Mouse (Mus musculus) limb, embryonic 13.5 days (tissue): Measurements from ENCODE around the gene Serpine2. TPM values are rescaled to one million over a fixed set of nuclear protein-coding genes. Genes with fewer than 3 reads are reported as not detected.

ENCODE experiments used
- ATAC-seq: fragments of 200-750 bp; cut with Nextera tagmentation; 2 replicates; pipeline ENCODE4 v1.8.0; 2017; ENCODE audit warnings: low read depth, moderate number of reproducible peaks, moderate TSS enrichment; ENCODE audit not compliant: low FRiP score
- H3K27ac ChIP-seq: fragments of 300-500 bp; sonication (generic); 2 replicates; pipeline ENCODE4 v1.5.1; 2015; ENCODE audit warnings: inconsistent platforms, mild to moderate bottlenecking, moderate library complexity
- H3K27me3 ChIP-seq: fragments of 300-500 bp; sonication (generic); 2 replicates; pipeline ENCODE4 v1.6.1; 2015; ENCODE audit warnings: mild to moderate bottlenecking, inconsistent platforms
- H3K36me3 ChIP-seq: fragments of 300-500 bp; sonication (generic); 2 replicates; pipeline ENCODE4 v1.6.1; 2015; ENCODE audit warnings: inconsistent platforms, mild to moderate bottlenecking, moderate library complexity
- H3K4me1 ChIP-seq: fragments of 300-500 bp; sonication (generic); 2 replicates; pipeline ENCODE4 v1.6.1; 2015; ENCODE audit warnings: inconsistent platforms
- H3K4me2 ChIP-seq: fragments of 300-500 bp; sonication (generic); replicated peaks from 2 replicates; pipeline ENCODE4 v1.6.1; 2015; ENCODE audit warnings: inconsistent platforms, mild to moderate bottlenecking, moderate library complexity
- H3K4me3 ChIP-seq: fragments of 300-500 bp; sonication (generic); 2 replicates; pipeline ENCODE4 v1.5.1; 2015; ENCODE audit warnings: moderate library complexity, mild to moderate bottlenecking, inconsistent platforms
- H3K9ac ChIP-seq: fragments of 300-500 bp; sonication (generic); 2 replicates; pipeline ENCODE4 v1.6.1; 2015; ENCODE audit warnings: mild to moderate bottlenecking, inconsistent platforms
- H3K9me3 ChIP-seq: fragments of 300-500 bp; sonication (generic); 2 replicates; pipeline ENCODE4 v1.6.1; 2016; ENCODE audit warnings: inconsistent platforms
- WGBS: fragments of 180-500 bp; shearing (Covaris S2); methylation state at CpG from one replicate; pipeline ENCODE4 v1.1.7; 2015; 5-methylcytosine and 5-hydroxymethylcytosine counted together
- polyA plus RNA-seq: library from polyadenylated mRNA; unstranded; fragments of >200 nt; fragmentation: Nextera tagmentation; extraction: Ambion mirVana; gene quantifications from 2 replicates; pipeline ENCODE4 v1.2.1, GENCODE M21; 2015

Gene Serpine2
- polyA plus RNA-seq, 1 experiment from 2014 or later, result 229 TPM

DNA sequence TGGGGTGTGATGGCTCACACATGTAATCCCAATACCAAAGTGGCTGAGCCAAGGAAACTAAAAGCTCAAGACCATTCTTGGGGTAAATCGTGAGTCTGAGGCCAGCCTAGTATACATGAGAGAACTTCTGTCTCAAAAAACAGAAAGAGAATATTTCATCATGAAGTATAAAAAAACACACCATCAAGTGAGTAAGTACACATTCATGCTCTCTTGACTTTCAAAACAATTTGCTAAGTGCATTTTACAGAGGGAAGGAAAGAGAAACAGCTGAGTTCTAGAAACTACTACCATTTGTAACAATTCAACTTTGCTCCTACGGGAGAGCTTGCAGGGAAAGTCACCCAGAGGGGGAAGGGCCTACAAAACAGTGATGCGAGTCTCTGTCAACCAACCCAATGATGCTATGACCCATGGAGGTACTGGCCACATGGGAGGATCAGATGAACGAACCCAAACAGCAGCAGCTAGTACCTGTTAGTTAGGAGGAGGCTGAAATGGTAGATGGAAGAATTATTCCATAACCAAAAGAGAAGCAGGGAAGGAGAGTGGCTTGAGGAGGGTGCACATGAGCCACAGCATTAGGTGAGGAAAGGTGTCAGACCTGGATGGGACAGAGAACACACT lies 108.2 kb downstream of the Serpine2 start:
- Histone ChIP-seq H3K4me3 (no peak overlapping the region), H3K27me3 (no peaks in the 10 kb centered on the region), H3K36me3 (no peaks in the 10 kb centered on the region), H3K9me3 (peaks cover 4% of the 10 kb centered on the region; the same call in 1 of the 2 replicates), H3K4me2 (no peak overlapping the region), H3K27ac (no peak overlapping the region), H3K4me1 (peaks cover 6% of the 10 kb centered on the region), H3K9ac (no peak overlapping the region)
- WGBS, result 86% methylated on average over 4 of the region's 4 CpGs
- ATAC-seq, result no peak

- Histone ChIP-seq H3K4me1 (peaks cover 4% of the 10 kb centered on the region), H3K27me3 (no peaks in the 10 kb centered on the region), H3K4me3 (no peak overlapping the region), H3K36me3 (no peaks in the 10 kb centered on the region), H3K4me2 (no peak overlapping the region), H3K27ac (no peak overlapping the region), H3K9ac (no peak overlapping the region), H3K9me3 (peaks cover 4% of the 10 kb centered on the region; the same call in 1 of the 2 replicates)
- ATAC-seq, result no peak
- WGBS, result 81% methylated on average over 7 of the region's 7 CpGs
Measured at GRCm38 (mm10) chr1:79752015-79752695, 108.8 kb downstream of the Serpine2 start.

DNA sequence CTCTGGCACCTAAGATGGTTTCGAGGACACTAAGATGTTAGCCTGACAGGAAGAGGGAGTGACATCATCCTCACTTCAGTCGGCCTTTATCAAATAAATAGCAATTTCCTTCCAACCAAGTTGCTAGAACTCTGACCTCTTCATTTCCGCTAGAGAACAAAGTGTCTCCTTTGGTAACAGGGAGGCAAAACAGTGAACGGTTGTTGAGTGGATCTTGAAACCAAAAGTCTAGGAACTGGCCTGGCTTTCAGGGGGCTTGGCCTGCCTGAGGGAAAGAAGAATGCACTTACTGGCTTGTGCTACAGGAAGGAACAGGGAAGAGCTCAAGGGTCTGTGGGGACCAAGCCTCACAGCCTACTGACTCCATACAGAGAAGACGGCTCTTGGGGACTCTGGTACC lies 109.8 kb downstream of the Serpine2 start:
- Histone ChIP-seq H3K4me2 (no peak overlapping the region), H3K4me3 (no peak overlapping the region), H3K27me3 (no peaks in the 10 kb centered on the region), H3K27ac (no peak overlapping the region), H3K4me1 (no peaks in the 10 kb centered on the region), H3K9ac (no peak overlapping the region), H3K9me3 (peaks cover 4% of the 10 kb centered on the region; the same call in 1 of the 2 replicates), H3K36me3 (no peaks in the 10 kb centered on the region)
- ATAC-seq, result no peak
- 87% methylated on average over 5 of the region's 5 CpGs for WGBS

DNA sequence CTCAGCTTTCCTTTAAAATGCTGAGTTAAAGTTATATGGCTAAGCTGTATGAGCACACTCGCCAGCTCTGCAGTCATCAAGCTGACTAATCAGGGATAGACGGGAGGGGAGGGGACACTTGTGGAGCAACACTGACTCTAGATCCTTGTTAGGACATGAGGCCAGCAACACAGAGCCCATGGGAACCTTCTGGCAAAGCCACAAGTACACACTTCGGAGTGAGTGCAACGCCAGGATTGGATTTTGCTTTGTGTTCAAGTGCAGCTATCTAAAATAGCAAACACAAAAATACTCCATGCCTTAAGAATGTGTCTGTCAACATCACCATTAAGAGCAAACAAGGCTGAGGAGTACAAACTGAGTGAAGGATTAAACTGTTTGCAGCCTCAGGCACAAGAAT lies 114.9 kb downstream of the Serpine2 start:
- no peaks in the 10 kb centered on the region for H3K27me3 ChIP-seq
- no peak overlapping the region for H3K9ac ChIP-seq
- no peaks in the 10 kb centered on the region for H3K36me3 ChIP-seq
- no peak overlapping the region for H3K4me3 ChIP-seq
- 79% methylated on average over 4 of the region's 4 CpGs for WGBS
- no peak overlapping the region for H3K4me2 ChIP-seq
- peaks cover 4% of the 10 kb centered on the region; the same call in 1 of the 2 replicates for H3K9me3 ChIP-seq
- ATAC-seq, result no peak
- H3K27ac ChIP-seq, result no peak overlapping the region
- no peaks in the 10 kb centered on the region for H3K4me1 ChIP-seq

Other genes with a start within 250 kb of the Serpine2 start
- gene Ap1s3, start 189.2 kb downstream of the Serpine2 start, polyA plus RNA-seq, result 0.50 and 0.51 TPM in 2 replicates
- 42.1 and 45.0 TPM in 2 replicates for gene Mrpl44, start 85.2 kb downstream of the Serpine2 start, polyA plus RNA-seq
- gene Wdfy1, start 85.0 kb downstream of the Serpine2 start, polyA plus RNA-seq, result 39.1 and 40.3 TPM in 2 replicates